Mouse (Mus musculus): ENCODE data around the gene Dglucy.

- TF ChIP-seq CTCF (IDR thresholded peaks at IDR 0.05; ENCODE audit: borderline replicate concordance, insufficient read depth, low read length) (no peak), POLR2A (IDR thresholded peaks at IDR 0.05; ENCODE audit: low read depth, low read length) (no peak)
Measured at GRCm38 (mm10) chr12:100839926-100840325, 61.1 kb downstream of the Dglucy start.
